Mouse (Mus musculus): ENCODE results near the gene Kirrel. TPM values are rescaled to one million over a fixed set of nuclear protein-coding genes. Genes with fewer than 3 reads are reported as not detected.
A peak's percentile ranks its signal among the peaks of the same experiment; 100 is the strongest.

Kirrel gene
- polyA plus RNA-seq, 1 experiment from 2014 or later: 19.6 TPM

- Histone ChIP-seq H3K27ac (replicated peaks) (peak overlapping the region; percentile 75), H3K9ac (no peak overlapping the region), H3K4me3 (replicated peaks) (no peak overlapping the region), H3K36me3 (0 out of 2 replicates have a peak, but pooled peaks cover 9% of the 10 kb centered on the region), H3K27me3 (no peaks in the 10 kb centered on the region), H3K9me3 (replicated peaks) (no peaks in the 10 kb centered on the region), H3K4me1 (peaks cover 86% of the 10 kb centered on the region), H3K4me2 (replicated peaks) (no peak overlapping the region)
- no peak; the same call in 1 of the 2 replicates for ATAC-seq (ENCODE audit: insufficient number of reproducible peaks, low FRiP score, low TSS enrichment, low read depth)
- 21% methylated on average over 8 of the region's 8 CpGs for WGBS
Measured at GRCm38 (mm10) chr3:87165291-87165881, 9.2 kb downstream of the Kirrel start.

GRCm38 (mm10) chr3:87164099-87164815 is 10.3 kb downstream of the Kirrel start:
- no peaks in the 10 kb centered on the region for H3K9me3 ChIP-seq (replicated peaks)
- H3K27ac ChIP-seq (replicated peaks): peak overlapping the region; percentile 25; the same call in 1 of the 2 replicates
- H3K4me1 ChIP-seq: peaks cover 85% of the 10 kb centered on the region
- no peaks in the 10 kb centered on the region for H3K27me3 ChIP-seq
- 0 out of 2 replicates have a peak, but pooled peaks cover 9% of the 10 kb centered on the region for H3K36me3 ChIP-seq
- H3K4me3 ChIP-seq (replicated peaks): no peak overlapping the region
- ATAC-seq (ENCODE audit: insufficient number of reproducible peaks, low FRiP score, low TSS enrichment, low read depth): no peak
- H3K9ac ChIP-seq: no peak overlapping the region
- no peak overlapping the region for H3K4me2 ChIP-seq (replicated peaks)
- WGBS: 82% methylated on average over 6 of the region's 6 CpGs

- WGBS: 32% methylated on average over 4 of the region's 4 CpGs
- peaks cover 85% of the 10 kb centered on the region for H3K4me1 ChIP-seq
Measured at GRCm38 (mm10) chr3:87163116-87163515, 11.4 kb downstream of the Kirrel start.

GRCm38 (mm10) chr3:87162380-87162779 is 12.2 kb downstream of the Kirrel start:
- Histone ChIP-seq H3K4me2 (replicated peaks) (no peak overlapping the region), H3K9me3 (replicated peaks) (no peaks in the 10 kb centered on the region), H3K36me3 (0 out of 2 replicates have a peak, but pooled peaks cover 9% of the 10 kb centered on the region), H3K27ac (replicated peaks) (0 out of 2 replicates have a peak overlapping the region, but pooled peaks have one; percentile 51), H3K27me3 (no peaks in the 10 kb centered on the region), H3K4me3 (replicated peaks) (no peak overlapping the region), H3K9ac (no peak overlapping the region), H3K4me1 (peaks cover 85% of the 10 kb centered on the region)
- ATAC-seq (ENCODE audit: insufficient number of reproducible peaks, low FRiP score, low TSS enrichment, low read depth): no peak
- 67% methylated on average over 5 of the region's 5 CpGs for WGBS

More at GRCm38 (mm10) chr3:87163116-87163515, 11.4 kb downstream of the Kirrel start:
- H3K9ac ChIP-seq: no peak overlapping the region
- no peak overlapping the region for H3K4me2 ChIP-seq (replicated peaks)
- peak overlapping the region; percentile 39; the same call in 1 of the 2 replicates for H3K27ac ChIP-seq (replicated peaks)
- no peak for ATAC-seq (ENCODE audit: insufficient number of reproducible peaks, low FRiP score, low TSS enrichment, low read depth)
- no peaks in the 10 kb centered on the region for H3K9me3 ChIP-seq (replicated peaks)
- H3K4me3 ChIP-seq (replicated peaks): no peak overlapping the region
- H3K27me3 ChIP-seq: no peaks in the 10 kb centered on the region
- H3K36me3 ChIP-seq: 0 out of 2 replicates have a peak, but pooled peaks cover 9% of the 10 kb centered on the region

GRCm38 (mm10) chr3:87161601-87162000 is 12.9 kb downstream of the Kirrel start:
- H3K9ac ChIP-seq: no peak overlapping the region
- H3K9me3 ChIP-seq (replicated peaks): no peaks in the 10 kb centered on the region
- 81% methylated on average over 5 of the region's 5 CpGs for WGBS
- 0 out of 2 replicates have a peak, but pooled peaks cover 9% of the 10 kb centered on the region for H3K36me3 ChIP-seq
- H3K4me1 ChIP-seq: peaks cover 93% of the 10 kb centered on the region
- ATAC-seq (ENCODE audit: insufficient number of reproducible peaks, low FRiP score, low TSS enrichment, low read depth): no peak
- no peak overlapping the region for H3K4me2 ChIP-seq (replicated peaks)
- H3K27me3 ChIP-seq: no peaks in the 10 kb centered on the region
- H3K4me3 ChIP-seq (replicated peaks): no peak overlapping the region
- H3K27ac ChIP-seq (replicated peaks): peak overlapping the region; percentile 22; the same call in 1 of the 2 replicates

GRCm38 (mm10) chr3:87160819-87161509 is 13.6 kb downstream of the Kirrel start:
- 0 out of 2 replicates have a peak, but pooled peaks cover 9% of the 10 kb centered on the region for H3K36me3 ChIP-seq
- no peak overlapping the region for H3K4me2 ChIP-seq (replicated peaks)
- H3K27ac ChIP-seq (replicated peaks): 0 out of 2 replicates have a peak overlapping the region, but pooled peaks have one; percentile 93
- H3K9me3 ChIP-seq (replicated peaks): no peaks in the 10 kb centered on the region
- no peak for ATAC-seq (ENCODE audit: insufficient number of reproducible peaks, low FRiP score, low TSS enrichment, low read depth)
- H3K4me3 ChIP-seq (replicated peaks): no peak overlapping the region
- WGBS: 41% methylated on average over 6 of the region's 6 CpGs
- H3K9ac ChIP-seq: no peak overlapping the region
- H3K27me3 ChIP-seq: no peaks in the 10 kb centered on the region
- H3K4me1 ChIP-seq: peaks cover 90% of the 10 kb centered on the region

GRCm38 (mm10) chr3:87159190-87159589 is 15.4 kb downstream of the Kirrel start:
- Histone ChIP-seq H3K9me3 (replicated peaks) (no peaks in the 10 kb centered on the region), H3K27me3 (no peaks in the 10 kb centered on the region), H3K27ac (replicated peaks) (peak overlapping the region; percentile 93), H3K9ac (no peak overlapping the region), H3K4me2 (replicated peaks) (no peak overlapping the region), H3K4me3 (replicated peaks) (no peak overlapping the region), H3K4me1 (peaks cover 84% of the 10 kb centered on the region), H3K36me3 (0 out of 2 replicates have a peak, but pooled peaks cover 7% of the 10 kb centered on the region)
- peak; percentile 63 for ATAC-seq (ENCODE audit: insufficient number of reproducible peaks, low FRiP score, low TSS enrichment, low read depth)
- 42% methylated on average over 7 of the region's 7 CpGs for WGBS

GRCm38 (mm10) chr3:87157767-87158291 is 16.7 kb downstream of the Kirrel start:
- no peak overlapping the region for H3K9ac ChIP-seq
- H3K36me3 ChIP-seq: 0 out of 2 replicates have a peak, but pooled peaks cover 2% of the 10 kb centered on the region
- peaks cover 81% of the 10 kb centered on the region for H3K4me1 ChIP-seq
- H3K4me2 ChIP-seq (replicated peaks): peak overlapping the region; percentile 28
- no peak overlapping the region for H3K4me3 ChIP-seq (replicated peaks)
- no peaks in the 10 kb centered on the region for H3K27me3 ChIP-seq
- 7% methylated on average over 12 of the region's 12 CpGs for WGBS
- ATAC-seq (ENCODE audit: insufficient number of reproducible peaks, low FRiP score, low TSS enrichment, low read depth): peak; percentile 64
- peak overlapping the region; percentile 93 for H3K27ac ChIP-seq (replicated peaks)
- no peaks in the 10 kb centered on the region for H3K9me3 ChIP-seq (replicated peaks)

- no peak overlapping the region for H3K9ac ChIP-seq
Measured at GRCm38 (mm10) chr3:87157297-87157696, 17.2 kb downstream of the Kirrel start.

GRCm38 (mm10) chr3:87154398-87155287 is 19.9 kb downstream of the Kirrel start:
- no peak for ATAC-seq (ENCODE audit: insufficient number of reproducible peaks, low FRiP score, low TSS enrichment, low read depth)
- no peak overlapping the region for H3K9ac ChIP-seq
- no peak overlapping the region for H3K4me2 ChIP-seq (replicated peaks)
- no peak overlapping the region for H3K4me3 ChIP-seq (replicated peaks)
- H3K27ac ChIP-seq (replicated peaks): peak overlapping the region; percentile 44; the same call in 1 of the 2 replicates
- no peaks in the 10 kb centered on the region for H3K9me3 ChIP-seq (replicated peaks)
- peaks cover 85% of the 10 kb centered on the region for H3K4me1 ChIP-seq
- H3K27me3 ChIP-seq: no peaks in the 10 kb centered on the region
- H3K36me3 ChIP-seq: no peaks in the 10 kb centered on the region
- 37% methylated on average over 15 of the region's 15 CpGs for WGBS

More at GRCm38 (mm10) chr3:87157297-87157696, 17.2 kb downstream of the Kirrel start:
- Histone ChIP-seq H3K27me3 (no peaks in the 10 kb centered on the region), H3K9me3 (replicated peaks) (no peaks in the 10 kb centered on the region), H3K4me1 (peaks cover 79% of the 10 kb centered on the region), H3K4me3 (replicated peaks) (no peak overlapping the region), H3K36me3 (no peaks in the 10 kb centered on the region), H3K27ac (replicated peaks) (peak overlapping the region; percentile 93), H3K4me2 (replicated peaks) (peak overlapping the region; percentile 28)
- no peak for ATAC-seq (ENCODE audit: insufficient number of reproducible peaks, low FRiP score, low TSS enrichment, low read depth)
- 32% methylated on average over 6 of the region's 6 CpGs for whole genome bisulfite sequencing

All from embryonic facial prominence, embryonic 15.5 days (tissue).